ENCODE assay signal across 8 mouse cellular contexts in the genomic region with DNA sequence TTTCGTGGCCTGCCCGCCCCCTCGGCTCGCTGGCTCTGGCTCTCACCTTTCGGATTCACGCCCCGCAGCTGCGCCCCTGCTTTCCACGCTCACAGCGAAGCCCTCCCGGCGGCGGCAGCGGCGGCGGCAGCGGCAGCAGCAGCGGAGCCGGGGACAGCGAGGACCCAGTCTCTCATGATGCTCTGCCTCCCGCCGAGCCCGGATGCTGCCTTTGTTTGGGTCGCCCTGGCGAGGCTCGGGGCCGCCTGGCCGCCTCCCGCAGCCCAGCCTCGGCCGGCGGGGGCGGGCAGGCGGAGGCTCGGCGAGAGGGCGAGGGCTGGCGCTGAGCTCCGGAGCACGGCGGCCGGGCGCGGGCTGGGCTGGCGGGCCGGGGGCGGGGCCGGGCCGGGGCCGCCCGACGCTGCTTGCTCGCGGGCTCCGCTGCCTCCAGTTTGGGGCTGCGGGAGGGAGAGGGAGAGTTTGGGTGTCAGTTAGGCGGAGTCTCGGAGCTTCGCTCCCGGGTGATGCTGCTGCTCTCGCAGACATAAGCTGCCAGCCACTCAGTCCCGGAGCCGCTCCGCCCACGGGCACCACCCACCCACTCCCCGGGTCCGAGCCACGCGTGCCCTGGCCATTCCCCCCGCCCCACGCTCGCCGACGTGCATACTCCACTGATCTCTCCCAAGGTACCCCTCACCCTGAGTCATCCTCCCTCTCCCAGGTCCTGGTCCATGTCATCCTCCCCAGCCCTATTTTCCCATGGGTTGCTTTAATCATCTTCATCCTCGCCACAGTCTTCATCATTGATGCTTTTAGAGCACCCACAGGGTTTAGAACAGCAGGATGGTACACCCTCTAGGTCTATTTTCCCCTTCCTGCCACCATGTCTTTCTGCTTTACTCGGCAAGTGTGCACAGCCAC. TPM values are rescaled to one million over a fixed set of nuclear protein-coding genes. Genes with fewer than 3 reads are reported as not detected.
DNase-seq lines count a peak whose midpoint lies in the region; ATAC-seq and TF ChIP-seq lines count a peak whose summit lies in the region.

Gene Rims1, minus strand, starts transcription at position 269 of the 900 bp plus-strand sequence.

- peak within 1 kb of the TSS; percentile 63 for H3K4me3 ChIP-seq in embryonic fibroblast, embryonic 13.5 days (ENCODE audit: insufficient read depth, low read length)
- H3K4me3 ChIP-seq in heart, embryonic 15.5 days, result peak within 1 kb of the TSS; percentile 69
- peak within 1 kb of the TSS; percentile 35 for H3K4me3 ChIP-seq in lung, adult 2 months (replicated peaks; ENCODE audit: extremely low read depth, low read depth, low read length)

- WGBS in heart, embryonic 15.5 days, result 1% methylated on average over 73 of the region's 76 CpGs
- WGBS in lung, adult 2 months, result 2% methylated on average over 75 of the region's 76 CpGs

- ATAC-seq in heart, embryonic 15.5 days (replicated peaks; ENCODE audit: insufficient number of reproducible peaks, insufficient read depth, low FRiP score, low read depth), result peak; percentile 82

- peak within 1 kb of the TSS; percentile 90 for H3K4me2 ChIP-seq in heart, embryonic 15.5 days

- DNase-seq in ES-CJ7 (ENCODE audit: low read depth, low spot score), result peak; percentile 20
- peak; percentile 94 for DNase-seq in brain, adult 2 months (ENCODE audit: low read depth, low spot score)
- DNase-seq in layer of hippocampus, adult 8-10 months (ENCODE audit: low spot score in 2 of 2), result peak; percentile 62 to 66
- DNase-seq in lung, adult 2 months, result no peak
- DNase-seq in ovary, postnatal 14 days (ENCODE audit: low spot score), result peak; percentile 11
- no peak for DNase-seq in B cell, adult 2 months

- H3K9ac ChIP-seq in heart, embryonic 15.5 days, result peak within 1 kb of the TSS; percentile 70

- TF ChIP-seq POLR2A in embryonic fibroblast, embryonic 13.5 days (IDR thresholded peaks at IDR 0.05; ENCODE audit: low read depth, low read length), result no peak
- TF ChIP-seq POLR2A in lung, adult 2 months (IDR thresholded peaks at IDR 0.05; ENCODE audit: borderline replicate concordance, extremely low read depth, low read depth, low read length), result no peak

- H3K9me3 ChIP-seq in heart, embryonic 15.5 days (replicated peaks), result no peaks in the 10 kb centered on the region

- no peak within 1 kb of the TSS for H3K27ac ChIP-seq in embryonic fibroblast, embryonic 13.5 days (ENCODE audit: insufficient read depth, low read length)
- no peak within 1 kb of the TSS for H3K27ac ChIP-seq in heart, embryonic 15.5 days

- H3K4me1 ChIP-seq in embryonic fibroblast, embryonic 13.5 days (ENCODE audit: control insufficient read depth, insufficient read depth, low read length), result no peaks in the 10 kb centered on the region
- peaks cover 9% of the 10 kb centered on the region; the same call in 1 of the 2 replicates for H3K4me1 ChIP-seq in heart, embryonic 15.5 days (replicated peaks)
- H3K4me1 ChIP-seq in lung, adult 2 months (ENCODE audit: control insufficient read depth, insufficient read depth, low read length), result peaks cover 3% of the 10 kb centered on the region; the same call in 1 of the 2 replicates

- no peaks in the 10 kb centered on the region for H3K36me3 ChIP-seq in heart, embryonic 15.5 days

- TF ChIP-seq CTCF in embryonic fibroblast, embryonic 13.5 days (IDR thresholded peaks at IDR 0.05; ENCODE audit: borderline replicate concordance, insufficient read depth, low read length), result no peak
- TF ChIP-seq CTCF in lung, adult 2 months (IDR thresholded peaks at IDR 0.05; ENCODE audit: insufficient read depth, low read length), result no peak

- H3K27me3 ChIP-seq in heart, embryonic 15.5 days, result peaks cover 13% of the 10 kb centered on the region

RNA-seq across cellular contexts. Expression of gene Rims1, which starts in this region (rescaled TPM):
- 0.40 TPM in 2 replicates for polyA plus RNA-seq in embryonic fibroblast, embryonic 13.5 days (2011; ENCODE audit: insufficient read length, low read depth, missing spikeins)
- polyA plus RNA-seq in heart, embryonic 15.5 days (2015; fragmentation: Nextera tagmentation; extraction: Ambion mirVana), result 1.8 and 1.9 TPM in 2 replicates
- 100 to 1,000 TPM; 227 to 279 (median 248) TPM for total RNA-seq in layer of hippocampus, adult 8-10 months (2022)
- 0.07 and 0.13 TPM in 2 replicates for polyA plus RNA-seq in lung, adult 2 months (2012; rRNA removed)

Comparison
In these comparisons a context has a peak if more than half of its experiments do, and no peak if none do; other contexts are left out.
1. DNase-seq: peak in ES-CJ7 (single experiment), brain, adult 2 months (single experiment), layer of hippocampus, adult 8-10 months (2 of 2) and ovary, postnatal 14 days (single experiment); none in lung, adult 2 months (single experiment) and B cell, adult 2 months (0 of 2).
2. Peak in every context shown above with its lines, with median percentiles within 50 percentile points of each other: H3K4me3 ChIP-seq.